Mouse (Mus musculus) hematopoietic multipotent progenitor cell, adult 10-12 weeks (in vitro differentiated cells): ENCODE measurements around the gene BC005537. TPM values are rescaled to one million over a fixed set of nuclear protein-coding genes. Genes with fewer than 3 reads are reported as not detected.

Experiments used
- polyA plus RNA-seq: library from polyadenylated mRNA; stranded (reverse); fragments of >175 nt; gene quantifications from 2 replicates; pipeline ENCODE4 v1.2.3, GENCODE M21; 2012; ENCODE audit warnings: low replicate concordance

Gene BC005537
- 74.8 and 195 TPM in 2 replicates for polyA plus RNA-seq

DNA sequence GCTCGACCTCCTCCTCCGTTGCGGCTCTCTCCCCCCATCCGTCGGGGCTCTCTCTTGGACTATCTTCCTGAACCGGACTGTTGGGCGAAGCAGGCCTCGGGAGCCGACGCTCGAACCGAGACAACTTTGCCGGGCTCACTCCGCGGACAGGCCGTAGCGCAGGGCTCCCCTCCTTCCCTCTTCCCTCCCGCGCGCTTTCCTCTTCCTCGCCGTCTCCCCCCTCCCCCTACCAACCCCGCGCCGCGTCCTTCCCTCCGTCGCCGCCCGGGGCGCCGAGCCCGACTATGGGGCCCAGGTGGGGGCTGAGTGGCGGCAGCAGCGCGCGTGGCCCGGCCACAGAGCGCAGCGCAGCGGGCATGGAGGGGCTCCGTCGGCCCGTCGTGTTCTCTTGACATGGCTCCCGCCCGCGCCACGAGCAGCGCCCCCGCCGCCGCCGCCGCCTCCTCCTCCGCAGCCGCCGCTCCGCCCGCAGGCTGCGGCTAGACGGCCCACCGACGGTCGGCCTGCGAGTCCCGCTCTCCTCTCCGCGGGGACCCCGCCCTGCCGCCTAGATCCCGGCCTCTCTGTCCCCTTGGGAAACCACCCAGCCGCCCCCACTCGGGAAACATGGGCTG lies at the start of gene BC005537:
BC005537 (plus strand) TSS at position 350 of the 614 bp plus-strand sequence.

DNA sequence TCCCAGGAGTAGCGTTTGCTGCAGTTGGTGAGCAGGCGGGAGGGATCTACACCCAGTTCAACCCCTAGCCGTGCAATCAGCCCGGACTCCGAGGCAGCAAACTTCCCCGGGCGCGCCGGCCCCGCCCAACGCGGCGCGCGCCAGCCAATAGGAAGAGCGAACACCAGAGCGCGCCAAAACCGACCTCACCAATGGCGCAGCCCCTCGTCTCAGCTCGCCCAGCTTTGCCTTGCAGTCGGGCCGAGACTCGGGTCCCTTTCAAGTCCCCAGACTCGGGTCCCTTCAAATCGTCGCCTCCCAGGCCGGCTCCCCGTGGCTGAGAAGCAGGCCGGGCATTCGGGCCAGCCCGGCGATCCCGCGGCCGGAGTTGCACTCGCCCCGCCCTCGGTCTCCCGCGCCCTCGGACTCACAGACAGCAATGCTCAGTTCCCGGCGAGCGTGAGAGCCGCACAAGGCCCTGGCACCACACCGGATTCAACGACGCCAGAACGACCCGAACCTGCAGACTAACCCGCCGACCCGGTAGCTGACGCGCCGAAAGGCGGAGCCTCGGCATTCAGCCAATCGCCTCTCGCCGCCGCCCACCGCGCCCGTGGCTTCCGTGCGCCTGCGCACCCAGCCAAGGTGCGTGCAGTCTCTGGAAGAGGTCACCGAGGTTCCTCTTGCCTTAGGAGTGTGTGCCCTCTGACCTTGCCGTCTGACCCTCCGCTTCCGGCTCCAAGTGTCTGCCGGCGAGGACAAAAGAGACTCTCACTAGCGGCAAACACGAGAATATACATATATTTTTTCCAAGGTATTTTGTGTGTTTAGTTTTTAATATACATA lies 39.8 kb upstream of the BC005537 start, which contains the start of gene Gmnn:
Gmnn (minus strand) TSS at position 521 of the 825 bp plus-strand sequence.

DNA sequence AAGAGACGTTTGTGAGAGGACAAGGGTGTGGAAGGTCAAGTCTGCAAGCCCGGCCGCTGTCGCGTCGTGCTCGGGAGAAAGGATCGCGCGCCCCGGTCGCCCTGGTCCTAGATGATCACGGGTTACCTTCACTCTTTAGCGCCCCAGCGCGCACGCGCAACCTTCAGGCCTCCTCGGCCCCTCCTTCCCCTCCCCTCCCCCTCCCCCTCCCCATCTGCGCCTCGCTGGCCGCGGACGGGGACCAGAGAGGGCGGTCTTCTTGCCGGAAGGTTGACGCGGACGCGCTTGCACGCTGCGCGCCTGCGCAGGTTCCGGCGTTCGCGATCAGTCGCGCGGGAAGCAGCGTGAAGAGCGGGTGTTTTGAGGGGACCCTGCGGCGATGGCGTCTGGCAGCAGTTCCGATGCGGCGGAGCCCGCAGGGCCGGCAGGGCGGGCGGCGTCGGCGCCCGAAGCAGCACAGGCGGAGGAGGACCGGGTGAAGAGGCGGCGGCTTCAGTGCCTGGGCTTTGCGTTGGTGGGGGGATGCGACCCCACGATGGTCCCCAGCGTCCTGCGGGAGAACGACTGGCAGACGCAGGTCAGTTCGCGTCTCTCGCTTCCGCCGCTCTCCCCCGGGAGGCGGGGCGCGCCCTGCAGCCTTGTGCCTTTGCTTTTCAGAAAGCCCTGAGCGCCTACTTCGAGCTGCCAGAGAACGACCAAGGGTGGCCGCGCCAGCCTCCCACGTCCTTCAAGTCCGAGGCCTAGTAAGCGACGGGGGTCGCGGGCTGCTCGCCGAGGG lies 30.1 kb downstream of the BC005537 start, which contains the start of the genes Acot13 and Tdp2:
Acot13 (minus strand) TSS at position 188 of the 778 bp plus-strand sequence.
Tdp2 (plus strand) TSS at position 327 of the 778 bp plus-strand sequence.

DNA sequence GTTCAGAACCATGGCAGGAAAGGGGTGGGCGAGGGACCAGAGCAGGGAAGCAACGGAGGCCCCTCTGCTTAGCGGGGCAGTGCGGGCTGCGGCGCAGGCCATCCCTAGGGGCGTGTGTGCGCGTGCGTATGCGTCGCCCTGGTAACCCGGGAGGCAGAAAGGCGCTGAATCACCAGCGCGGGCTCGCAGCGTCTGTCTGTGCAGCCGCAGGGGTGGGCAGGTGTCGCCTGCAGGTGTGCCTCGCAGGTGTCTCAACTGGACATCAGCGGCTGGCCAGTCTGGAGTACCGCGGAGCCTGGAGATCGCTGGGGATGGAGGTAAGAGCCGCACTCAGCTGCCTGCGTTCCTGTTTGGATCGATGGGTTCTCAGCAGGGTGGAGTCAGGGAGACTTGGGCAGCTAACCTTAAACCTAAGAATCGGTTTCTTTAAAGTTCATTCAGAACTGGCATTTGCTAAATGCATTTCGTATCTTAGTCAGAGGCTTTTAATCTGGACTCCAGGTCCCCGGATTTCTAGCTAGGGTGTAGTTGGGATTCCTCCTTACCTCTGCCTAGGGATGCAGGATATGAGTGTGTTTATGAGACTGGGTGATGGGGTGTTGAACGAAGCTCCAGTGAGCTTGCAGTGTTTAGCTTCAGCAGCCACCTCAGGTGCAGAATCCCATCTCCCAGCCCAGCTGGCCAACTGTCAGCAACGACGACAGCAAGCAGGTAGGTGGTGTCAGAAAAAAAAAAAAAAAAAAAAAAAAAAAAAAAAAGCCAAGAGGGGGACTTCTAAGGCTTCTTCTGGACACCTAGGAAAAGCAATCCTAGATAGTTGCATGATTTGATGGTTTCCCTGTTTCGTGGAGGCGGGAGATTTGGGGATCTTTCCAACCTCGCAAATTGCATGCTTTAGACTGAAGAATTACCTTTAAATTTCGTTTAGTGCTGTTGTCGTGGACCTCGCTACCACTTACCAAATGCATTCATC lies 43.8 kb downstream of the BC005537 start, which contains the start of gene D130043K22Rik:
D130043K22Rik (plus strand) TSS at position 153 of the 973 bp plus-strand sequence.

Other genes starting within 250 kb of the BC005537 start
- 45.6 and 111 TPM in 2 replicates for gene Ripor2, start 219.5 kb upstream of the BC005537 start, polyA plus RNA-seq
- not detected in 2 replicates for gene Armh2, start 60.4 kb upstream of the BC005537 start, polyA plus RNA-seq
- gene Gmnn, start 39.7 kb upstream of the BC005537 start, polyA plus RNA-seq, result 0.56 and 3.2 TPM in 2 replicates
- gene Acot13, start 29.9 kb downstream of the BC005537 start, polyA plus RNA-seq, result 23.5 and 41.8 TPM in 2 replicates
- 20.4 and 29.7 TPM in 2 replicates for gene Tdp2, start 30.0 kb downstream of the BC005537 start, polyA plus RNA-seq
- 0.02 TPM in 1 of 2 replicates, not detected in the other for gene D130043K22Rik, start 43.5 kb downstream of the BC005537 start, polyA plus RNA-seq
- gene Aldh5a1, start 136.0 kb downstream of the BC005537 start, polyA plus RNA-seq, result 0.37 and 0.79 TPM in 2 replicates
- gene Gpld1, start 141.5 kb downstream of the BC005537 start, polyA plus RNA-seq, result 0.04 TPM in 1 of 2 replicates, not detected in the other
- gene Mrs2, start 218.7 kb downstream of the BC005537 start, polyA plus RNA-seq, result 6.7 and 6.9 TPM in 2 replicates